Mouse (Mus musculus) neural tube, embryonic 13.5 days (tissue): Measurements from ENCODE around the gene Irak3. TPM values are rescaled to one million over a fixed set of nuclear protein-coding genes. Genes with fewer than 3 reads are reported as not detected.
"Not testable (repeated sequence)": the region's sequence is repeated elsewhere in the genome, so short reads cannot be mapped to it uniquely, and the experiment has no call there.

Source experiments
- ATAC-seq: fragments of 200-750 bp; cut with Nextera tagmentation; 2 replicates; pipeline ENCODE4 v1.8.0; 2017; ENCODE audit warnings: low read depth, mild to moderate bottlenecking, moderate TSS enrichment, moderate library complexity
- H3K27ac ChIP-seq: fragments of 300-500 bp; sonication (generic); replicated peaks from 2 replicates; pipeline ENCODE4 v1.5.1; 2015; ENCODE audit warnings: moderate library complexity, mild to moderate bottlenecking, inconsistent platforms
- H3K27me3 ChIP-seq: fragments of 300-500 bp; sonication (generic); 2 replicates; pipeline ENCODE4 v1.6.1; 2015; ENCODE audit warnings: mild to moderate bottlenecking, inconsistent platforms
- H3K36me3 ChIP-seq: fragments of 300-500 bp; sonication (generic); 2 replicates; pipeline ENCODE4 v1.6.1; 2015; ENCODE audit warnings: mild to moderate bottlenecking, inconsistent platforms
- H3K4me1 ChIP-seq: fragments of 300-500 bp; sonication (generic); replicated peaks from 2 replicates; pipeline ENCODE4 v1.6.1; 2015; ENCODE audit warnings: inconsistent platforms
- H3K4me2 ChIP-seq: fragments of 300-500 bp; sonication (generic); 2 replicates; pipeline ENCODE4 v1.6.1; 2015; ENCODE audit warnings: inconsistent platforms, mild to moderate bottlenecking, moderate library complexity
- H3K4me3 ChIP-seq: fragments of 300-500 bp; sonication (generic); 2 replicates; pipeline ENCODE4 v1.5.1; 2015; ENCODE audit warnings: mild to moderate bottlenecking, inconsistent platforms
- H3K9ac ChIP-seq: fragments of 300-500 bp; sonication (generic); 2 replicates; pipeline ENCODE4 v1.6.1; 2015; ENCODE audit warnings: moderate library complexity, mild to moderate bottlenecking, inconsistent platforms
- H3K9me3 ChIP-seq: fragments of 300-500 bp; sonication (generic); 2 replicates; pipeline ENCODE4 v1.6.1; 2016; ENCODE audit warnings: inconsistent platforms
- WGBS: fragments of 180-500 bp; shearing (Covaris S2); methylation state at CpG from one replicate; pipeline ENCODE4 v1.1.7; 2015; 5-methylcytosine and 5-hydroxymethylcytosine counted together
- polyA plus RNA-seq: library from polyadenylated mRNA; unstranded; fragments of >200 nt; fragmentation: Nextera tagmentation; extraction: Ambion mirVana; gene quantifications from 2 replicates; pipeline ENCODE4 v1.2.1, GENCODE M21; 2015

The Irak3 gene
- polyA plus RNA-seq, 1 experiment from 2014 or later = 0.71 TPM

DNA sequence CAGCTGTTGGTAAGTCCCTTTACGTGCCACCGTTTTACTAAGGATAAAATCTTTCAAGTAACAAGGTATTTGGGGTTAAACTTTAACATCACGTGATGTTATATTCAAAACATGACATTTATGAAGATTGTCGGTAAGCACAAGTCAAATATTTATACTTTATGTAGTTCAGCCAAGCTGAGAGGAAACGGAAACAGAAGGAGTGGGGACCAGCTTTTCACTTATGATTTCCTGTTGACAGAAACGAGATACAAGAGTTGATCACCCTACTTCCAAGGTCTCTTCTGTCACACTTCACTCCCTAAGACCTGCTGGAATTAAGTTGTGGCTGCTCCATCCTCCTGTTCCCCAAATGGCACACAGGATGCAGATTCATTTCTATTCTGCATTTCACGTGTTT, 18.8 kb upstream of the Irak3 start:
- H3K4me2 ChIP-seq = no peak overlapping the region

GRCm38 (mm10) chr10:120219578-120220359, 17.8 kb upstream of the Irak3 start:
- Histone ChIP-seq H3K27me3 (no peaks in the 10 kb centered on the region), H3K4me1 (no peaks in the 10 kb centered on the region), H3K4me3 (no peak overlapping the region), H3K4me2 (no peak overlapping the region), H3K36me3 (peaks cover 46% of the 10 kb centered on the region), H3K9ac (no peak overlapping the region), H3K9me3 (no peaks in the 10 kb centered on the region), H3K27ac (no peak overlapping the region)
- no peak for ATAC-seq
- WGBS = 83% methylated on average over 14 of the region's 14 CpGs

More for the DNA sequence above, 18.8 kb upstream of the Irak3 start:
- WGBS = 87% methylated on average over 7 of the region's 7 CpGs
- ATAC-seq = no peak
- no peaks in the 10 kb centered on the region for H3K4me1 ChIP-seq
- H3K27ac ChIP-seq = no peak overlapping the region
- H3K36me3 ChIP-seq = peaks cover 41% of the 10 kb centered on the region
- H3K27me3 ChIP-seq = no peaks in the 10 kb centered on the region
- no peak overlapping the region for H3K9ac ChIP-seq
- no peak overlapping the region for H3K4me3 ChIP-seq
- H3K9me3 ChIP-seq = no peaks in the 10 kb centered on the region

GRCm38 (mm10) chr10:120218996-120219395, 17.1 kb upstream of the Irak3 start:
- WGBS = 92% methylated on average over 10 of the region's 10 CpGs
- Histone ChIP-seq H3K27ac (no peak overlapping the region), H3K9me3 (no peaks in the 10 kb centered on the region), H3K9ac (no peak overlapping the region), H3K4me3 (no peak overlapping the region), H3K4me1 (no peaks in the 10 kb centered on the region), H3K4me2 (no peak overlapping the region), H3K36me3 (peaks cover 39% of the 10 kb centered on the region), H3K27me3 (no peaks in the 10 kb centered on the region)
- ATAC-seq = no peak

GRCm38 (mm10) chr10:120217099-120217498, 15.2 kb upstream of the Irak3 start:
- H3K9ac ChIP-seq, H3K27me3 ChIP-seq, H3K4me2 ChIP-seq, H3K27ac ChIP-seq, ATAC-seq, H3K4me1 ChIP-seq, H3K4me3 ChIP-seq, H3K9me3 ChIP-seq: not testable (repeated sequence)
- WGBS = 89% methylated on average over 1 of the region's 1 CpGs
- H3K36me3 ChIP-seq = peaks cover 39% of the 10 kb centered on the region

- no peak for ATAC-seq
- peaks cover 4% of the 10 kb centered on the region; the same call in 1 of the 2 replicates for H3K9me3 ChIP-seq
- WGBS = 94% methylated on average over 3 of the region's 3 CpGs
- H3K27me3 ChIP-seq = no peaks in the 10 kb centered on the region
- peak overlapping the region; percentile 79; the same call in 1 of the 2 replicates for H3K4me2 ChIP-seq
- H3K36me3 ChIP-seq = no peaks in the 10 kb centered on the region
- peaks cover 10% of the 10 kb centered on the region for H3K4me1 ChIP-seq
- H3K4me3 ChIP-seq = peak overlapping the region; percentile 95; the same call in 1 of the 2 replicates
- H3K9ac ChIP-seq = no peak overlapping the region
- no peak overlapping the region for H3K27ac ChIP-seq
These were observed 8.2 kb upstream of the Irak3 start for GRCm38 (mm10) chr10:120210096-120210495.

- H3K36me3 ChIP-seq = no peaks in the 10 kb centered on the region
- H3K27me3 ChIP-seq = no peaks in the 10 kb centered on the region
- no peak for ATAC-seq
- peak overlapping the region; percentile 85 for H3K9ac ChIP-seq
- peaks cover 4% of the 10 kb centered on the region; the same call in 1 of the 2 replicates for H3K9me3 ChIP-seq
- H3K4me1 ChIP-seq = peaks cover 10% of the 10 kb centered on the region
- peak overlapping the region; percentile 79 for H3K4me2 ChIP-seq
- peak overlapping the region; percentile 95 for H3K4me3 ChIP-seq
- 81% methylated on average over 6 of the region's 6 CpGs for WGBS
- no peak overlapping the region for H3K27ac ChIP-seq
These were observed 7.6 kb upstream of the Irak3 start for GRCm38 (mm10) chr10:120209539-120209925.

DNA sequence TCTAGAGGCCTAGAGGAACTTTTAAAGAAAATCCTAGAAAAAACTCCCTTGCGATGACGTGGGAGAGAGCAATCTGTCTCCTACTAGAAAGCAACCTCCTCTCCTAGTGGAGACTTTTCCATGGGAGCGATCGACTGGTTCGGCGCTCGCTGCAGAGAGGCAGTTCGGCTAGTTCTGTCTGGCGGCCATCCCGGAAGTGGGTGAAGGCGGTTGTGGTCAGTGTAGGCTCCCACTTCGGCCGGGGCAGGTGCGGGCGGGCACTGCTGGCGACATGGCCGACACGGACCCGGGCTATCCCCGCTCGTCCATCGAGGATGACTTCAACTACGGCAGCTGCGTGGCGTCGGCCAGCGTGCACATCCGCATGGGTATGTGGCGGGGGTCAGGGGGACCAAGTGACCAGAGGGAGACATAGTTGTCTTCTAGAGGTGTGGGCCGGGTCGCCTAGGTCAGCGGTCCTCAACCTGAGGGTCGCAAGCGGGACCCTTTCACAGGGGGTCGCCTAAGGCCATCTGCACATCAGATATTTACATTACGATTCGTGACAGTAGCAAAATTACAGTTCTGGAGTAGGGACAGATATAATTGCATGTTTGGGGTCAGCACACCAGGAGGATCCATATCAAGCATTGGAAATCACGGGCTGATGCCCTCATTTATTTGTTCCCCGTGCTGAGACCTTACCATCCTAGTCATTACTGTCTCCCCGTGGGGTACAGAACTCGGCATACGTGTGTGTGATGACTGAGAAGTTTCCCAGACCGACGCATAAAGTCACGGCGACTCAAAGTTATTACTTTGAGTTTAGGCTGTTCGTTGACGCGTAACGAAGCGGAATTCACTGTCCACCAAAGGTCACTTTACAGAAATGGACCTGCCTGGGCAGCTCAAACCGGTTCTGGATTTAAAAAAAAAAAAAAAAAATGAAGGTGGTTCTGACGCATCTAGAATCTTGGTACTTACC, 6.9 kb upstream of the Irak3 start:
- Histone ChIP-seq H3K27me3 (no peaks in the 10 kb centered on the region), H3K4me2 (peak overlapping the region; percentile 79), H3K27ac (no peak overlapping the region), H3K36me3 (no peaks in the 10 kb centered on the region), H3K9me3 (peaks cover 4% of the 10 kb centered on the region; the same call in 1 of the 2 replicates), H3K4me3 (peak overlapping the region; percentile 95), H3K9ac (peak overlapping the region; percentile 85), H3K4me1 (peaks cover 10% of the 10 kb centered on the region)
- peak; percentile 92 for ATAC-seq
- WGBS = 4% methylated on average over 53 of the region's 53 CpGs

DNA sequence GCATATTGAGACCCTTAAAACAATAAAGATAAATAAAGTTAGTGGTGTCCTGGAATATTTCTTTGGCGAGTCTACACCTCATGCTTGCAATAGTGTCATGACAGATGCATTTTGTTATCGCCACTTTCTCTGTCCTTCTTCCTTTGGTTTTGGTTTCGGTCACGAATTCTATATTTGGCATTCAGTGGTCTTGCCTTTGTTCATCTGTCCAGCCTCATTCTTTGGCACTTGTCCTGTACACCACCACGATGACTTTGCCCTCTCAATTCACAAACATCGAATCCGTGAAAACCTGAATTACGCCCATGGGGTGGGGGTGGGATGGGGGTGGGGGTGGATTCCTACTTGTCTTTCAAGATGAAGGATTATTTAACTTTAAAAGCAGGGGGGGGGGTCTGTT, 6.1 kb upstream of the Irak3 start:
- WGBS = 85% methylated on average over 8 of the region's 8 CpGs
- no peak overlapping the region for H3K4me3 ChIP-seq

GRCm38 (mm10) chr10:120204591-120205210, 2.8 kb upstream of the Irak3 start:
- H3K27ac ChIP-seq = no peak overlapping the region
- H3K4me2 ChIP-seq = no peak overlapping the region
- H3K9ac ChIP-seq = no peak overlapping the region
- no peaks in the 10 kb centered on the region for H3K36me3 ChIP-seq
- peaks cover 18% of the 10 kb centered on the region for H3K4me1 ChIP-seq
- H3K9me3 ChIP-seq = no peaks in the 10 kb centered on the region
- 88% methylated on average over 13 of the region's 13 CpGs for WGBS
- H3K4me3 ChIP-seq = no peak overlapping the region
- ATAC-seq = no peak
- H3K27me3 ChIP-seq = peaks cover 27% of the 10 kb centered on the region

More for the DNA sequence above, 6.1 kb upstream of the Irak3 start:
- Histone ChIP-seq H3K4me2 (no peak overlapping the region), H3K27me3 (peaks cover under 1% of the 10 kb centered on the region; the same call in 1 of the 2 replicates), H3K9ac (no peak overlapping the region), H3K27ac (no peak overlapping the region), H3K36me3 (no peaks in the 10 kb centered on the region), H3K4me1 (peaks cover 10% of the 10 kb centered on the region), H3K9me3 (peaks cover 4% of the 10 kb centered on the region; the same call in 1 of the 2 replicates)
- no peak for ATAC-seq

GRCm38 (mm10) chr10:120202467-120203250, 729 bp upstream of the Irak3 start:
- no peak overlapping the region for H3K4me3 ChIP-seq
- no peak overlapping the region for H3K27ac ChIP-seq
- no peaks in the 10 kb centered on the region for H3K36me3 ChIP-seq
- H3K9me3 ChIP-seq = no peaks in the 10 kb centered on the region
- no peak overlapping the region for H3K4me2 ChIP-seq
- ATAC-seq = no peak
- peaks cover 11% of the 10 kb centered on the region for H3K4me1 ChIP-seq
- WGBS = 70% methylated on average over 16 of the region's 16 CpGs
- no peak overlapping the region for H3K9ac ChIP-seq
- H3K27me3 ChIP-seq = peaks cover 29% of the 10 kb centered on the region
